Comparison of ENCODE assay signal across 9 mouse cellular contexts in the genomic region with DNA sequence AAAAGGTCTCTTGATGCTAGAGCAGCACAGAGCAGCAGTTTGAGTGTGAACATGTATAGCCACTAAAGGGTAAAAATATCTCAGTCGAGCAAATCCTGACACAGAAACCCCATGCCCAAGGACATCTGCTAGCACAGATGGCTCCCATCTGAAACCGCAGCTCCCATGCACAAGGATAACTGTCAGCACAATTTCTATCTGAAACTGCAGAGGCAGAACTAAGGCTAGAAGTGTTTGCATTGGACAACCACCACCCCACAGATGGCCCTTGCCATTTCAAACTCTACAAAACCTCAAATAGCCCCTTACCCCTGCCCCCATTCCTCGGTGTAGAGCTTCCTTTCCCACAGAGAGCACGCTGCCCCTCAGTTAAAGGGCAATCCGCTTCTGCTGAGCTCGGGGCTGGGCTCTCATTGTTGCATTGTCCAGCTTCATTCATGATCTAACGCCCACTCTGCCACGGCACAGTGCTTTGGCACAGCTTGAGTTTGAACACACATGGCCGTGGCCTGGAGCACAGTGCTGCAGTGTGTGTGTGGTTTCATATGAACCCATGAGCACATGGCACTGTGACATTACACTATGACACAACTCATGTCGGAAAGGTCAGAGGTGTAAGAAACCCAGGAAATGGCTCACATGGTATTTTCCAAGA. TPM values are rescaled to one million over a fixed set of nuclear protein-coding genes. Genes with fewer than 3 reads are reported as not detected.
DNase-seq lines count a peak whose midpoint lies in the region; ATAC-seq lines count a peak whose summit lies in the region.
"Had no signal": no experiment of that assay in that cellular context is flagged by ENCODE, and none has a peak within 500 bp of the region (broad histone marks: within the 10 kb centered on the region; RNA-seq: fewer than 3 reads in every experiment).

No protein-coding gene starts in this region.

- H3K4me1 ChIP-seq in embryonic facial prominence, embryonic 12.5 days, result 0 out of 2 replicates have a peak, but pooled peaks cover 4% of the 10 kb centered on the region
- H3K4me1 ChIP-seq in embryonic facial prominence, embryonic 10.5 days, result no peaks in the 10 kb centered on the region
- H3K4me1 ChIP-seq in embryonic facial prominence, embryonic 13.5 days, result no peaks in the 10 kb centered on the region
- no peaks in the 10 kb centered on the region for H3K4me1 ChIP-seq in liver, embryonic 12.5 days
- H3K4me1 ChIP-seq: lung, embryonic 15.5 days had no signal

- H3K4me3 ChIP-seq in embryonic facial prominence, embryonic 12.5 days, result no peak overlapping the region
- no peak overlapping the region for H3K4me3 ChIP-seq in embryonic facial prominence, embryonic 10.5 days
- no peak overlapping the region for H3K4me3 ChIP-seq in embryonic facial prominence, embryonic 13.5 days
- H3K4me3 ChIP-seq in liver, embryonic 12.5 days, result no peak overlapping the region
- H3K4me3 ChIP-seq: lung, embryonic 15.5 days had no signal

- H3K4me2 ChIP-seq in embryonic facial prominence, embryonic 12.5 days (replicated peaks), result no peak overlapping the region
- peak overlapping the region; percentile 4 for H3K4me2 ChIP-seq in embryonic facial prominence, embryonic 13.5 days
- H3K4me2 ChIP-seq in liver, embryonic 12.5 days, result no peak overlapping the region
- H3K4me2 ChIP-seq: lung, embryonic 15.5 days had no signal

- WGBS in embryonic facial prominence, embryonic 12.5 days, result 56% methylated on average over 10 of the region's 10 CpGs
- WGBS in embryonic facial prominence, embryonic 10.5 days, result 69% methylated on average over 10 of the region's 10 CpGs
- WGBS in embryonic facial prominence, embryonic 13.5 days, result 58% methylated on average over 10 of the region's 10 CpGs
- 61% methylated on average over 10 of the region's 10 CpGs for WGBS in liver, embryonic 12.5 days (ENCODE audit: insufficient replicate concordance)

- H3K9me3 ChIP-seq in embryonic facial prominence, embryonic 12.5 days, result no peaks in the 10 kb centered on the region
- no peaks in the 10 kb centered on the region for H3K9me3 ChIP-seq in embryonic facial prominence, embryonic 10.5 days
- no peaks in the 10 kb centered on the region for H3K9me3 ChIP-seq in embryonic facial prominence, embryonic 13.5 days
- no peaks in the 10 kb centered on the region for H3K9me3 ChIP-seq in liver, embryonic 12.5 days (replicated peaks)
- H3K9me3 ChIP-seq: lung, embryonic 15.5 days had no signal

- no peaks in the 10 kb centered on the region for H3K36me3 ChIP-seq in embryonic facial prominence, embryonic 12.5 days
- no peaks in the 10 kb centered on the region for H3K36me3 ChIP-seq in embryonic facial prominence, embryonic 10.5 days (replicated peaks)
- no peaks in the 10 kb centered on the region for H3K36me3 ChIP-seq in embryonic facial prominence, embryonic 13.5 days
- H3K36me3 ChIP-seq in liver, embryonic 12.5 days, result no peaks in the 10 kb centered on the region
- H3K36me3 ChIP-seq: lung, embryonic 15.5 days had no signal

- H3K9ac ChIP-seq in embryonic facial prominence, embryonic 12.5 days, result no peak overlapping the region
- no peak overlapping the region for H3K9ac ChIP-seq in embryonic facial prominence, embryonic 13.5 days
- no peak overlapping the region for H3K9ac ChIP-seq in liver, embryonic 12.5 days
- H3K9ac ChIP-seq: lung, embryonic 15.5 days had no signal

- H3K27ac ChIP-seq in embryonic facial prominence, embryonic 12.5 days, result no peak overlapping the region
- no peak overlapping the region for H3K27ac ChIP-seq in embryonic facial prominence, embryonic 10.5 days (replicated peaks)
- no peak overlapping the region for H3K27ac ChIP-seq in embryonic facial prominence, embryonic 13.5 days
- H3K27ac ChIP-seq in liver, embryonic 12.5 days, result no peak overlapping the region
- H3K27ac ChIP-seq: lung, embryonic 15.5 days had no signal

- DNase-seq in embryonic facial prominence, embryonic 10.5 days (ENCODE audit: low spot score), result no peak
- peak; percentile 81 to 83 for DNase-seq in layer of hippocampus, adult 8-10 months (ENCODE audit: low spot score in 2 of 2)
- DNase-seq in right cerebral cortex, adult 2 months (ENCODE audit: low spot score in 2 of 2), result peak; percentile 52 to 60
- DNase-seq in kidney, postnatal 25 days, result no peak
- DNase-seq in urinary bladder, postnatal 36 days (ENCODE audit: low spot score in 2 of 2), result no peak

- 0 out of 2 replicates have a peak, but pooled peaks have one; percentile 15 for ATAC-seq in embryonic facial prominence, embryonic 12.5 days (ENCODE audit: insufficient number of reproducible peaks, insufficient read depth, low FRiP score, low TSS enrichment)
- no peak for ATAC-seq in embryonic facial prominence, embryonic 13.5 days (ENCODE audit: insufficient number of reproducible peaks, insufficient read depth, low FRiP score, low TSS enrichment, low read depth)
- ATAC-seq in liver, embryonic 12.5 days, result no peak

- H3K27me3 ChIP-seq in embryonic facial prominence, embryonic 12.5 days, result no peaks in the 10 kb centered on the region
- no peaks in the 10 kb centered on the region for H3K27me3 ChIP-seq in embryonic facial prominence, embryonic 10.5 days (replicated peaks; ENCODE audit: low read depth, poor library complexity, severe bottlenecking)
- no peaks in the 10 kb centered on the region for H3K27me3 ChIP-seq in embryonic facial prominence, embryonic 13.5 days
- no peaks in the 10 kb centered on the region for H3K27me3 ChIP-seq in liver, embryonic 12.5 days (replicated peaks)
- H3K27me3 ChIP-seq: lung, embryonic 15.5 days had no signal

RNA-seq across cellular contexts. Expression of gene Siglech, which starts 23.3 kb away (rescaled TPM):
- polyA plus RNA-seq in embryonic facial prominence, embryonic 12.5 days (2016; fragmentation: Nextera tagmentation; extraction: Ambion mirVana), result 0.52 and 0.67 TPM in 2 replicates
- 0.48 and 1.1 TPM in 2 replicates for polyA plus RNA-seq in embryonic facial prominence, embryonic 10.5 days (2016; fragmentation: Nextera tagmentation; extraction: Ambion mirVana)
- 0.54 and 0.58 TPM in 2 replicates for polyA plus RNA-seq in embryonic facial prominence, embryonic 13.5 days (2015; fragmentation: Nextera tagmentation; extraction: Ambion mirVana)
- 10 to 100 TPM; 10.7 to 66.2 (median 32.2) TPM for total RNA-seq in layer of hippocampus, adult 8-10 months (2022)
- polyA plus RNA-seq in liver, embryonic 12.5 days (2016; fragmentation: Nextera tagmentation; extraction: Ambion mirVana), result 0.23 and 0.24 TPM in 2 replicates

RNA-seq across cellular contexts. Expression of gene Tubgcp5, which starts 49.3 kb away (rescaled TPM):
- polyA plus RNA-seq in embryonic facial prominence, embryonic 12.5 days (2016; fragmentation: Nextera tagmentation; extraction: Ambion mirVana), result 44.3 and 48.2 TPM in 2 replicates
- polyA plus RNA-seq in embryonic facial prominence, embryonic 10.5 days (2016; fragmentation: Nextera tagmentation; extraction: Ambion mirVana), result 32.6 and 35.5 TPM in 2 replicates
- polyA plus RNA-seq in embryonic facial prominence, embryonic 13.5 days (2015; fragmentation: Nextera tagmentation; extraction: Ambion mirVana), result 45.6 and 52.7 TPM in 2 replicates
- total RNA-seq in layer of hippocampus, adult 8-10 months (2022), result 10 to 100 TPM; 29.9 to 40.8 (median 36.8) TPM
- 14.8 TPM in 2 replicates for polyA plus RNA-seq in liver, embryonic 12.5 days (2016; fragmentation: Nextera tagmentation; extraction: Ambion mirVana)

Comparison
In these comparisons a context has a peak if more than half of its experiments do, and no peak if none do; other contexts are left out.
1. DNase-seq: peak in layer of hippocampus, adult 8-10 months (2 of 2) and right cerebral cortex, adult 2 months (2 of 2); none in embryonic facial prominence, embryonic 10.5 days (single experiment), kidney, postnatal 25 days (0 of 2) and urinary bladder, postnatal 36 days (0 of 2).